Mouse (Mus musculus) thymus, adult 2 months (tissue): Measurements from ENCODE around the gene Angptl8. TPM values are rescaled to one million over a fixed set of nuclear protein-coding genes. Genes with fewer than 3 reads are reported as not detected.
A peak's percentile ranks its signal among the peaks of the same experiment; 100 is the strongest.
"Not testable (repeated sequence)": the region's sequence is repeated elsewhere in the genome, so short reads cannot be mapped to it uniquely, and the experiment has no call there.

Experiments used
- DNase-seq: peaks from one replicate; pipeline ENCODE4 v3.0.0; 2021
- H3K27ac ChIP-seq: fragments of 200-500 bp; 2 replicates; pipeline ENCODE4 v1.5.1; 2012; ENCODE audit warnings: low read length, control low read depth; ENCODE audit not compliant: control insufficient read depth, insufficient read depth
- H3K27me3 ChIP-seq: fragments of 200-500 bp; 2 replicates; pipeline ENCODE4 v1.6.1; 2012; ENCODE audit warnings: mild to moderate bottlenecking, low read length, moderate library complexity, mixed read lengths; ENCODE audit not compliant: control insufficient read depth, insufficient read depth
- H3K36me3 ChIP-seq: fragments of 200-500 bp; 2 replicates; pipeline ENCODE4 v1.6.1; 2012; ENCODE audit warnings: mild to moderate bottlenecking, low read length, moderate library complexity; ENCODE audit not compliant: control insufficient read depth, insufficient read depth
- H3K4me1 ChIP-seq: fragments of 200-500 bp; replicated peaks from 2 replicates; pipeline ENCODE4 v1.6.1; 2012; ENCODE audit warnings: low read length; ENCODE audit not compliant: control insufficient read depth, insufficient read depth
- H3K4me3 ChIP-seq: fragments of 200-500 bp; 2 replicates; pipeline ENCODE4 v1.5.1; 2012; ENCODE audit warnings: mild to moderate bottlenecking, low read length, control low read depth, moderate library complexity; ENCODE audit not compliant: control insufficient read depth, insufficient read depth
- CTCF ChIP-seq: fragments of 200-500 bp; IDR thresholded peaks from 2 replicates; pipeline ENCODE4 v1.5.1; 2012; ENCODE audit warnings: mild to moderate bottlenecking, control low read depth, low read length, moderate library complexity, borderline replicate concordance; ENCODE audit not compliant: control insufficient read depth, poor library complexity, insufficient read depth; ENCODE audit errors: extremely low read depth
- POLR2A ChIP-seq: fragments of 200-500 bp; IDR thresholded peaks from 2 replicates; pipeline ENCODE4 v1.6.1; 2012; ENCODE audit warnings: mild to moderate bottlenecking, low read length, control low read depth, moderate library complexity; ENCODE audit not compliant: control insufficient read depth, poor library complexity, insufficient read depth; ENCODE audit errors: extremely low read depth
- whole genome bisulfite sequencing: fragments of 180-500 bp; shearing (Covaris S2); methylation state at CpG from one replicate; pipeline ENCODE4 v1.1.7; 2018; 5-methylcytosine and 5-hydroxymethylcytosine counted together
- polyA plus RNA-seq: library from polyadenylated mRNA; depleted of rRNA; stranded (reverse); fragments of >200 nt; gene quantifications from 2 replicates; pipeline ENCODE4 v1.2.3, GENCODE M21; 2012

Gene Angptl8
- polyA plus RNA-seq, 1 experiment = 4.7 TPM

- no peaks in the 10 kb centered on the region for H3K4me1 ChIP-seq
- no peak overlapping the region for H3K27ac ChIP-seq
- DNase-seq = no peak
- TF ChIP-seq CTCF (no peak), POLR2A (no peak)
- H3K27me3 ChIP-seq = no peaks in the 10 kb centered on the region
- H3K36me3 ChIP-seq = no peaks in the 10 kb centered on the region
- no peak overlapping the region for H3K4me3 ChIP-seq
- WGBS = 79% methylated on average over 1 of the region's 1 CpGs
Observed at GRCm38 (mm10) chr9:21862181-21862580, 26.9 kb downstream of the Angptl8 start.

GRCm38 (mm10) chr9:21865673-21866398, 30.5 kb downstream of the Angptl8 start:
- H3K4me3 ChIP-seq = no peak overlapping the region
- no peaks in the 10 kb centered on the region for H3K36me3 ChIP-seq
- DNase-seq = no peak
- H3K4me1 ChIP-seq = no peaks in the 10 kb centered on the region
- TF ChIP-seq CTCF = no peak
- no peak for TF ChIP-seq POLR2A
- no peak overlapping the region for H3K27ac ChIP-seq
- H3K27me3 ChIP-seq = no peaks in the 10 kb centered on the region
- 92% methylated on average over 5 of the region's 5 CpGs for WGBS

- Histone ChIP-seq H3K27ac (no peak overlapping the region), H3K4me3 (no peak overlapping the region), H3K4me1 (no peaks in the 10 kb centered on the region), H3K36me3 (no peaks in the 10 kb centered on the region), H3K27me3 (no peaks in the 10 kb centered on the region)
- 72% methylated on average over 2 of the region's 2 CpGs for WGBS
- TF ChIP-seq CTCF (no peak), POLR2A (no peak)
- DNase-seq = no peak
Observed at GRCm38 (mm10) chr9:21866641-21867040, 31.3 kb downstream of the Angptl8 start.

- Histone ChIP-seq H3K27ac (no peak overlapping the region), H3K4me1 (no peaks in the 10 kb centered on the region), H3K4me3 (no peak overlapping the region), H3K27me3 (no peaks in the 10 kb centered on the region), H3K36me3 (no peaks in the 10 kb centered on the region)
- no peak for DNase-seq
- WGBS = 96% methylated on average over 3 of the region's 3 CpGs
- TF ChIP-seq POLR2A (no peak), CTCF (no peak)
Observed at GRCm38 (mm10) chr9:21867726-21868125, 32.4 kb downstream of the Angptl8 start.

GRCm38 (mm10) chr9:21869290-21869689, 34.0 kb downstream of the Angptl8 start:
- not testable (repeated sequence) for H3K4me1 ChIP-seq, H3K27ac ChIP-seq, H3K36me3 ChIP-seq, H3K27me3 ChIP-seq, H3K4me3 ChIP-seq
- 67% methylated on average over 7 of the region's 7 CpGs for WGBS
- peak; percentile 39; the same call in 1 of the 2 replicates for TF ChIP-seq CTCF
- peak; percentile 33 for DNase-seq

- WGBS = 21% methylated on average over 20 of the region's 20 CpGs
Observed at GRCm38 (mm10) chr9:21870879-21871524, 35.7 kb downstream of the Angptl8 start.

More at GRCm38 (mm10) chr9:21870879-21871524, 35.7 kb downstream of the Angptl8 start:
- H3K4me3 ChIP-seq = no peak overlapping the region
- no peak overlapping the region for H3K27ac ChIP-seq
- no peaks in the 10 kb centered on the region for H3K4me1 ChIP-seq
- H3K27me3 ChIP-seq = no peaks in the 10 kb centered on the region
- H3K36me3 ChIP-seq = no peaks in the 10 kb centered on the region
- DNase-seq = peak; percentile 48
- TF ChIP-seq CTCF = peak; percentile 81; the same call in 1 of the 2 replicates
- TF ChIP-seq POLR2A = no peak
